Mouse (Mus musculus) adipocyte (in vitro differentiated cells): ENCODE measurements around the gene Prkci.

Experiments used
- DNase-seq: peaks from one replicate; pipeline ENCODE4 v3.0.0-alpha.2; 2016; ENCODE audit warnings: low spot score

Gene Prkci

GRCm38 (mm10) chr3:30994859-30995258 is 688 bp upstream of the Prkci start:
- DNase-seq: peak; percentile 34

GRCm38 (mm10) chr3:30995899-30996687 is 546 bp downstream of the Prkci start:
- peak; percentile 50 for DNase-seq

GRCm38 (mm10) chr3:30996688-30997014 is 1.1 kb downstream of the Prkci start:
- DNase-seq: peak; percentile 46

GRCm38 (mm10) chr3:30999401-31000017 is 4.0 kb downstream of the Prkci start:
- DNase-seq: peak; percentile 91

GRCm38 (mm10) chr3:31000018-31000407 is 4.5 kb downstream of the Prkci start:
- no peak for DNase-seq

- DNase-seq: peak; percentile 31
Measured at GRCm38 (mm10) chr3:31001048-31001676, 5.6 kb downstream of the Prkci start.

- DNase-seq: no peak
Measured at GRCm38 (mm10) chr3:31004320-31005209, 9.0 kb downstream of the Prkci start.

- DNase-seq: peak; percentile 29
Measured at GRCm38 (mm10) chr3:31014374-31014773, 18.8 kb downstream of the Prkci start.

- no peak for DNase-seq
Measured at GRCm38 (mm10) chr3:31015682-31016443, 20.3 kb downstream of the Prkci start.

- DNase-seq: no peak
Measured at GRCm38 (mm10) chr3:31016594-31017196, 21.1 kb downstream of the Prkci start.

GRCm38 (mm10) chr3:31017652-31018051 is 22.1 kb downstream of the Prkci start:
- DNase-seq: no peak

GRCm38 (mm10) chr3:31019287-31019686 is 23.7 kb downstream of the Prkci start:
- no peak for DNase-seq

GRCm38 (mm10) chr3:31019793-31020447 is 24.4 kb downstream of the Prkci start:
- DNase-seq: no peak

- no peak for DNase-seq
Measured at GRCm38 (mm10) chr3:31020656-31021055, 25.1 kb downstream of the Prkci start.

- peak; percentile 30 for DNase-seq
Measured at GRCm38 (mm10) chr3:31022895-31023436, 27.4 kb downstream of the Prkci start.

GRCm38 (mm10) chr3:31027718-31028117 is 32.2 kb downstream of the Prkci start:
- no peak for DNase-seq

- DNase-seq: no peak
Measured at GRCm38 (mm10) chr3:31031621-31032020, 36.1 kb downstream of the Prkci start.

GRCm38 (mm10) chr3:31033644-31034043 is 38.1 kb downstream of the Prkci start:
- no peak for DNase-seq

GRCm38 (mm10) chr3:31037851-31038250 is 42.3 kb downstream of the Prkci start:
- no peak for DNase-seq

- no peak for DNase-seq
Measured at GRCm38 (mm10) chr3:31038689-31039088, 43.1 kb downstream of the Prkci start.
